ENCODE assay signal across 14 mouse cellular contexts in genomic region chr7:118956616-118957246, GRCm38 (mm10).
"Had no signal": no experiment of that assay in that cellular context is flagged by ENCODE, and none has a peak within 500 bp of the region (broad histone marks: within the 10 kb centered on the region; RNA-seq: fewer than 3 reads in every experiment).

No protein-coding gene starts in this region.

- H3K4me1 ChIP-seq: limb, embryonic 13.5 days; midbrain, embryonic 10.5 days; neural tube, embryonic 12.5 days had no signal

- H3K4me3 ChIP-seq: limb, embryonic 13.5 days; midbrain, embryonic 10.5 days; neural tube, embryonic 12.5 days had no signal

- H3K27ac ChIP-seq: limb, embryonic 13.5 days; liver, embryonic 14.5 days; midbrain, embryonic 10.5 days; neural tube, embryonic 12.5 days had no signal

- H3K9ac ChIP-seq: limb, embryonic 13.5 days; liver, embryonic 14.5 days; neural tube, embryonic 12.5 days had no signal

- H3K9me3 ChIP-seq: limb, embryonic 13.5 days; midbrain, embryonic 10.5 days; neural tube, embryonic 12.5 days had no signal

- H3K27me3 ChIP-seq: limb, embryonic 13.5 days; neural tube, embryonic 12.5 days had no signal

- H3K36me3 ChIP-seq: limb, embryonic 13.5 days; midbrain, embryonic 10.5 days; neural tube, embryonic 12.5 days had no signal

- H3K4me2 ChIP-seq: limb, embryonic 13.5 days; neural tube, embryonic 12.5 days had no signal

- DNase-seq: kidney, postnatal 14 days; left cerebral cortex, postnatal 4 days; lung, adult 18-20 months; lung, postnatal 4 days; midbrain, embryonic 14.5 days; retina, postnatal 1 day; right cerebral cortex, postnatal 4 days; spleen, adult 18-20 months; thymus, adult 18-20 months; thymus, postnatal 14 days had no signal
